Mouse (Mus musculus) splenic B cell, adult 2 months (primary cell): ENCODE data around the gene Nmrk2.
"Not testable (repeated sequence)": the region's sequence is repeated elsewhere in the genome, so short reads cannot be mapped to it uniquely, and the experiment has no call there.

Source experiments
- DNase-seq: peaks from one replicate; pipeline ENCODE4 v3.0.0-alpha.2; 2011; ENCODE audit warnings: low read depth, low spot score
- H3K27me3 ChIP-seq: 2 replicates; pipeline ENCODE4 v1.6.1; 2012; ENCODE audit warnings: mild to moderate bottlenecking, low read length, moderate library complexity, mixed read lengths; ENCODE audit not compliant: control insufficient read depth, poor library complexity, insufficient read depth, severe bottlenecking
- H3K36me3 ChIP-seq: 2 replicates; pipeline ENCODE4 v1.6.1; 2012; ENCODE audit warnings: mild to moderate bottlenecking, low read length, moderate library complexity, mixed read lengths; ENCODE audit not compliant: control insufficient read depth, poor library complexity, insufficient read depth, severe bottlenecking

Nmrk2 gene

DNA sequence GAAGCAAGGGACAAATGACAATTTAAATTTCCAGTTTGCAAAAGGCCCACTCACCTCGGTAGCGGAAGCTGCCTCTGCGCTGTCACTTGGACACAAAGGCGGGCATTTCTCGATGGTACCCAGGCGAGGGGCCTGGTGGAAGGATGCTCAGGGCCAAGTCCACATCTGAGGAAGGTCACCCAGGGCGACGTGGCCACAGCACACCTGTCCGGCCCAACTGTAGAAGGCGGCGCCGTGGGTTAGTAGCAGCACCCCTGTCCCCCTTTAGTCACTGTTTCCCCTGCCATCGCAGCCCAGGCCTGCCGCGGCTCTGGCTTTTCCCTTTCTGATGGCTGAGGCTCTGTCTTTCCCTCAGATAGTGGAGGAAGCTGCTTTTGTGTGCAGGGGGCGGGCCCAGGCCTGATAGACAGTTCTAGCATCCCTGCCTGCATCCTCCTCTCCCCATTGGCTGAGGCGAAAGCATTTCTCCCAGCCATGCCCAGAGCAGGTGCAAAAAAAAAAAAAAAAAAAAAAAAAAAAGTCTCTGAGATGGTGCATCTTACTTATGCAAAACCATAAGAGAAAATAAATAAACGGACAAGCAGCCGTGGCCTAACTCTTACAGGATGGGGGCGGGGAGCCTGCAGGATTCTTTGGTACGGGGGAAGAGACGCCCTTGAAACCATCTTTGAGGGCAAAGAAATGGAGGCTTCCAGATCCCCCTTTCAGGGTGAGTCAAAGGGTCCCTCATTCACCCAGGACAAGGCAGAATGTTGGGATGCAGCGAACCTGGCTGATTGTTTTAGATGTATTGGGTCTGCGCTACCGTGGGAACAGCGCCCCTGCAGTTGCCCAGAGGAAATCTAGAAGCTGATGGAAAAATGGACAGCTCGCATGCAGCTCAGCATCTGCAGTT is 28.8 kb upstream of the Nmrk2 start, which contains the start of gene Atcay:
TSS of gene Atcay (minus strand) at position 396 of the 895 bp plus-strand sequence.
- no peaks in the 10 kb centered on the region for H3K27me3 ChIP-seq
- no peaks in the 10 kb centered on the region for H3K36me3 ChIP-seq
- DNase-seq: peak; percentile 46

- Histone ChIP-seq H3K36me3 (no peaks in the 10 kb centered on the region), H3K27me3 (no peaks in the 10 kb centered on the region)
- DNase-seq: no peak
Observed at GRCm38 (mm10) chr10:81229735-81230437, 28.0 kb upstream of the Nmrk2 start.

GRCm38 (mm10) chr10:81223731-81224130 is 21.9 kb upstream of the Nmrk2 start:
- H3K27me3 ChIP-seq: not testable (repeated sequence)

DNA sequence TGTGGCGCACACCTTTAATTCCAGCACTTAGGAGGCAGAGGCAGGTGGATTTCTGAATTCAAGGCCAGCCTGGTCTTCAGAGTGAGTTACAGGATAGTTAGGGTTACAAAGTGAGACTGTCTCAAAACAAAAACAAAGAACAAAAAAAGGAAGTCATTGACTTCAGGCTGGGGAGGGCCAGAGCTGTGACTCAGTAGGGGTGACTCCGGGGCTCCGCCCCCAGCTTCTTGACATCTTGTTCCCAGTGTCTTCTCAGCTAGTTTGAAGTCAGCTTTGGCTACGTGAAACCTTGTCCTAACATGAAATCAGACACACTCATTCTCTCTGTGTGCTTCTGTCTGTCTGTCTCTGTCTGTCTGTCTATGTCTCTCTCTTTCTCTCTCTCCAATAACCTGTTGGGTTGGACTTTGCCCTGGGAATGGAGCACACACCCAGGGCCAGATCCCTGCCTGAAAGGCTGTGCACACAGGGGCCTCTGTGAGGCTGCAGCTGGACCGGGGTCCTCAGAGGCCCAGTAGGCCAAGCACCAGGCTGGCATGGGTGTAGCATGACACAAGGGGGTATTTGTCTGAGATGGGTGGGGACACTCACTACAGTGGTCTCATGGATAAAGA is 19.7 kb upstream of the Nmrk2 start:
- peak; percentile 60 for DNase-seq
- no peaks in the 10 kb centered on the region for H3K27me3 ChIP-seq

More at GRCm38 (mm10) chr10:81223731-81224130, 21.9 kb upstream of the Nmrk2 start:
- H3K36me3 ChIP-seq, DNase-seq: not testable (repeated sequence)

DNA sequence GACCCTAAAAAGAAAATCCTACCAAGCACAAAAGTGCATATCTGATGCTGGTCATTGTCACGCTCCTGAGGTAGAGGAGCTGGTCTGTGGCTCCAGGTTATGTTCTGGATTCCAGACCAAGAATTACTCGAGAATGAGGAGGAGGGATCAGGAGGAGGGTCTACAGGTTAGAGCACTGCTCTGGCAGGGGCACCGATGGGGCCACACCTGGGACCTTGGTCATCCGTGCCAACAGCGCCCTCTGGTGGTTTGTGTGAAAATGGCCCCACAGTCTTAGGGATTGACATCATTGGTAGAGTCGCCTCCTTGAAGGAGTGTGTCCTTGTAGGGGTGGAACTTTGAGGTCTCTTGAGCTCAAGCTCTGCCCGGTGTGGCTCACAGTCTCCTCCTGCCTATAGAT is 16.1 kb upstream of the Nmrk2 start:
- H3K27me3 ChIP-seq: no peaks in the 10 kb centered on the region
- DNase-seq: peak; percentile 89

More for the DNA sequence above, 19.7 kb upstream of the Nmrk2 start:
- H3K36me3 ChIP-seq: no peaks in the 10 kb centered on the region

GRCm38 (mm10) chr10:81217267-81217666 is 15.4 kb upstream of the Nmrk2 start:
- not testable (repeated sequence) for H3K36me3 ChIP-seq, H3K27me3 ChIP-seq
- DNase-seq: peak; percentile 68

More for the DNA sequence above, 16.1 kb upstream of the Nmrk2 start:
- no peaks in the 10 kb centered on the region for H3K36me3 ChIP-seq

DNA sequence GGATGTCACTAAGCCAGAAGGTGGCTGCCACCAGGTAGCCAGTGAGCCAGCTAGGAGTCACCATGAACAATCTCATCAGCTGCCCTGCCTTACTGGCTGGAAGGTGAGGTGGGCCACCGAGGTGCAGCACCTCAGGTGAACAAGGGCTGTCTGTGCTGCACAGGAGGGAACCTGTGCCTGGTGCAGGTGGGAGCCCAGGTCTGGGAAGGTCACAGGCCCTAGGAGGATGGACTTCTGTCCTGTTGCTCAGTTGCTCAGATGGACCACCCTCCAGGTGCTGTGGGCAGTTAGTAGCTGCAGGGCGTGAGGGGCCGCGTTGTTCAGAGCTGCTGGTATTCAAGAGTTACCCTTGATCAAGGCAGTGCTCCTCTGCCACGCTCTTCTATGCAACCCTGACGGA is 15.0 kb upstream of the Nmrk2 start:
- no peak for DNase-seq
- no peaks in the 10 kb centered on the region for H3K36me3 ChIP-seq
- H3K27me3 ChIP-seq: no peaks in the 10 kb centered on the region

- DNase-seq: no peak
- Histone ChIP-seq H3K27me3 (no peaks in the 10 kb centered on the region), H3K36me3 (no peaks in the 10 kb centered on the region)
Observed at GRCm38 (mm10) chr10:81216260-81216659, 14.4 kb upstream of the Nmrk2 start.

- DNase-seq: no peak
- H3K36me3 ChIP-seq: no peaks in the 10 kb centered on the region
Observed at GRCm38 (mm10) chr10:81210154-81210553, 8.3 kb upstream of the Nmrk2 start.

GRCm38 (mm10) chr10:81204137-81204536 is 2.3 kb upstream of the Nmrk2 start:
- H3K36me3 ChIP-seq: no peaks in the 10 kb centered on the region
- no peaks in the 10 kb centered on the region for H3K27me3 ChIP-seq
- DNase-seq: no peak

More at GRCm38 (mm10) chr10:81210154-81210553, 8.3 kb upstream of the Nmrk2 start:
- no peaks in the 10 kb centered on the region for H3K27me3 ChIP-seq

GRCm38 (mm10) chr10:81202978-81203720 is 1.3 kb upstream of the Nmrk2 start:
- no peaks in the 10 kb centered on the region for H3K27me3 ChIP-seq
- DNase-seq: no peak
- no peaks in the 10 kb centered on the region for H3K36me3 ChIP-seq

DNA sequence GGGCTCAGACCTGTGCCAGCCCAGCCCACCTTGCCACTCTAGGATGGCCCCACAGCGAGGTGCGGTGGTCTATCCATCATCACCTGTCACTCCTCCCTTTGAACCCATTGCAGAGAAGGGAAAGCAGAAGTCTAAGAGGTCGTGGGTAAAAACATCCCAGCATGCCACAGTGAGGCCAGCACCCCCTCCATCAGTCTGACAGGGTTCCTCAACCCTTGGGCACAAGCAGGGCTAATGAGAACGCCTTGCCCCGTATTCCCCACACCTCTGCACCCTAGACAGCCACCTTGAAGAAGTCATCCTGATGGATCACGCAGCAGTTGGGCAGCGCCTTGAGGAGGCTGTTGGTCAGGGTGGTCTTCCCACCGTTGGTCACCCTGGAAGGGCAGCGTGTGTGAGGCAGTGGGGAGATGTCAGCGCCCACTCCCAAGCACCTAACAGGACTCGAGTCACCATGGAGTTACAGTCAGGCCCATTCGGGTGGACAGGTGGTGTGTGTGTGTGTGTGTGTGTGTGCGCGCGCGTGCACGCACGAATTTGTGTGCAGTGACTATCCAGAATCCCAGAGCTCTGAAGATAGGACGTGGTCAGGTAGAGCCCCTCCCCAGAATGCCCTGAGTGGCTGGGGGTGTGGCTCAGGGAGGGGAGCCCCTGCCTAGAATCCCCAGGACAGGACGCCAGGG is 1.1 kb downstream of the Nmrk2 start:
- Histone ChIP-seq H3K36me3 (no peaks in the 10 kb centered on the region), H3K27me3 (no peaks in the 10 kb centered on the region)
- DNase-seq: no peak

- H3K36me3 ChIP-seq: no peaks in the 10 kb centered on the region
- no peaks in the 10 kb centered on the region for H3K27me3 ChIP-seq
- no peak for DNase-seq
Observed at GRCm38 (mm10) chr10:81200141-81200540, 1.7 kb downstream of the Nmrk2 start.

- Histone ChIP-seq H3K36me3 (no peaks in the 10 kb centered on the region), H3K27me3 (no peaks in the 10 kb centered on the region)
- DNase-seq: no peak
Observed at GRCm38 (mm10) chr10:81198990-81199389, 2.9 kb downstream of the Nmrk2 start.
